Mouse (Mus musculus): ENCODE results near the gene Sgpp2. TPM values are rescaled to one million over a fixed set of nuclear protein-coding genes. Genes with fewer than 3 reads are reported as not detected.

Sgpp2 gene
- total and polyA plus RNA-seq, 3 experiments: 0.05 TPM; not detected in 2

DNA sequence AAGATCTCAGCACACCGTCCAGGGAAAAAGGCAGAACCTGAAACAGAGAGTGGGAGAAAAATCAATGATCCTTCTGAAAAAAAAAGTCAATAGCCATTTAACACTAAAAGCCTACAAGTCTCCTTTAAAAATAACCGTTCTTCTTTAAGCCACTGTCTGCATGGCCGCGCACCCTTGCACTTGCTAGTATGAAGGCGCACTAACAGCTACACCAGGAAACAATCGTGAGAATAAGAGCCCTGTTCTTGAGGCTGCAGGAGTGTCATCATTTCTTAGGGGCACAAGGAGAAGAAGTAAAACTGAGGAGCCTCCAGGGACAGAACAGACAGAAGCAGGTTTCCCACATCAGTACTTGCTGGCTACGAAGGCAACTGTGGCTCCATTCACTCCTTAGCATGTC is 115.2 kb downstream of the Sgpp2 start:
- DNase-seq (ENCODE audit: low spot score) (no peak), ATAC-seq (ENCODE audit: extremely low read depth, insufficient number of reproducible peaks, low FRiP score, poor library complexity, severe bottlenecking) (no peak)
- no peaks in the 10 kb centered on the region for H3K27me3 ChIP-seq (ENCODE audit: insufficient read depth, low read length)
- no peak for TF ChIP-seq POLR2AphosphoS5 (IDR thresholded peaks at IDR 0.05; ENCODE audit: insufficient replicate concordance, low read depth, low read length)
- TF ChIP-seq CTCF (IDR thresholded peaks at IDR 0.05; ENCODE audit: low read depth, low read length): no peak
- TF ChIP-seq GATA2 (IDR thresholded peaks at IDR 0.05; ENCODE audit: borderline replicate concordance, low read depth, low read length): no peak
- no peak for TF ChIP-seq GATA1 (IDR thresholded peaks at IDR 0.05; ENCODE audit: borderline replicate concordance, low read length)
- TF ChIP-seq TAL1 (conservative IDR thresholded peaks at IDR 0.05; ENCODE audit: low read depth, low read length): no peak
- H3K4me3 ChIP-seq (ENCODE audit: low read depth, low read length): no peak overlapping the region
- no peaks in the 10 kb centered on the region for H3K4me1 ChIP-seq (ENCODE audit: insufficient read depth, low read depth, low read length)
- no peaks in the 10 kb centered on the region for H3K9me3 ChIP-seq (replicated peaks)
- H3K36me3 ChIP-seq (replicated peaks): peaks cover 86% of the 10 kb centered on the region

DNA sequence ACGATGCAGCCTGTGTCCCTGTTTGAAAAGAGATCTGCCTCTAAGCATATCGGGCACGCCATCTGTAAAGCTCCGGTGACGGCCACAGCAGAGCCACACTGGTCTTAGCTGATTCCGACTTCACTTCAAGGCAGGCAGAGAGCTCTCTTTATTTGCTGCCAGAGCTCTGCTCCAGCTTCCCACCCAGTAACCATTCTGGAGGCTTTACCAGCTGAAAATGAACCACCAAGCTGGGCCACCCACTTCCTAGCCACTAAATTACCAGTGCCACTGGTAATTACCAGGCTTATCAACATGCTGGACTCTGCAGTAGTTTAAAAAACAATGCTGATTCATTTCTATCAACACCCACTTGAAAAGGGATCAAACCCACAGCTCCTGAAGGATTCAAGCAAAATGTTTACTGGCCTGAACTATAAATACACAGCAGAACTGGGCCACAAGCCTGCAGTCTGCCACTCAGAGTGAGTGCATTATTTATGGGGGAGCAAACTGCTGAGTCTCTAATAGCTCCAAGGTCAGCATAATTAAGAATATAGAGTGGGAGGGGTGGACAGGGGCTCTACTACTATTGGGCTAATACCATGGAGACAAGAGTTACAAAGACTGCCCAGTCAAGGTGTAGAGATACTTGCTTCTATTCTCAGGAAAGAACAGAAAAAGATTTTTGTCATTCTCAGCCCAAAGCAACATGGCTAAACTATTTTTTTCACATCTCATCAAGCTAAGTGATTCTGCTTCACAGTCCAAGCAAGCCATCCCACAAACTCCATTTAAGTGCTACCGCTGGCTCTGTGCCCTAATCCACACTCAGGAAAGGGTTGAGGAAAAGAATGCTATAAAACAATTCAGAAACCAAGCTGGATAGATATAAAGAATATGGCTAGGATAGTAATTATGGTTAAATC is 115.9 kb downstream of the Sgpp2 start:
- ATAC-seq (ENCODE audit: extremely low read depth, insufficient number of reproducible peaks, low FRiP score, poor library complexity, severe bottlenecking) (no peak), DNase-seq (ENCODE audit: low spot score) (no peak)
- no peak for TF ChIP-seq GATA2 (IDR thresholded peaks at IDR 0.05; ENCODE audit: borderline replicate concordance, low read depth, low read length)
- TF ChIP-seq TAL1 (conservative IDR thresholded peaks at IDR 0.05; ENCODE audit: low read depth, low read length): no peak
- TF ChIP-seq POLR2AphosphoS5 (IDR thresholded peaks at IDR 0.05; ENCODE audit: insufficient replicate concordance, low read depth, low read length): no peak
- no peak for TF ChIP-seq CTCF (IDR thresholded peaks at IDR 0.05; ENCODE audit: low read depth, low read length)
- TF ChIP-seq GATA1 (IDR thresholded peaks at IDR 0.05; ENCODE audit: borderline replicate concordance, low read length): no peak
- H3K4me1 ChIP-seq (ENCODE audit: insufficient read depth, low read depth, low read length): no peaks in the 10 kb centered on the region
- H3K27me3 ChIP-seq (ENCODE audit: insufficient read depth, low read length): no peaks in the 10 kb centered on the region
- no peaks in the 10 kb centered on the region for H3K9me3 ChIP-seq (replicated peaks)
- H3K36me3 ChIP-seq (replicated peaks): peaks cover 86% of the 10 kb centered on the region
- no peak overlapping the region for H3K4me3 ChIP-seq (ENCODE audit: low read depth, low read length)

DNA sequence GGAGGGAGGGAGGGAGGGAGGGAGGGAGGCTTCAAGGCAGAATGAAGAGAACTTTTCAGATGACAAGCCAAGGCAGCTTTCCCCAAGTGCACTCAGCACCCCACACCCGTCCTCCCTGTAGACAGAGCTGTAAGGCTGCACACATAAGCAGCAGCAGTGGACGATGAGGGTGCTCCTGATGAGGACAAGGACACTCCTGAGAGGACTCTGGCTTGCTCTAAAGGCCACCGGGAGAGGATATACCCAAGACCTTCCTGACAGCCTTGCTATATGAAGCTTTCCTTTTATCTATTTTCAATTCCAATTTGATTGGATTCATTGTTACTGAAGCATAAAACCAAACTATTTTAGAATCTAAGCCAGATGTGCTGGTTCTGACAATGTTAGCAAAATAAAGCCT is 116.7 kb downstream of the Sgpp2 start:
- TF ChIP-seq POLR2AphosphoS5 (IDR thresholded peaks at IDR 0.05; ENCODE audit: insufficient replicate concordance, low read depth, low read length): no peak
- no peak for TF ChIP-seq GATA2 (IDR thresholded peaks at IDR 0.05; ENCODE audit: borderline replicate concordance, low read depth, low read length)
- no peak for TF ChIP-seq GATA1 (IDR thresholded peaks at IDR 0.05; ENCODE audit: borderline replicate concordance, low read length)
- no peak for DNase-seq (ENCODE audit: low spot score)
- Histone ChIP-seq H3K4me3 (ENCODE audit: low read depth, low read length) (no peak overlapping the region), H3K4me1 (ENCODE audit: insufficient read depth, low read depth, low read length) (no peaks in the 10 kb centered on the region), H3K36me3 (replicated peaks) (peaks cover 86% of the 10 kb centered on the region), H3K27me3 (ENCODE audit: insufficient read depth, low read length) (no peaks in the 10 kb centered on the region), H3K9me3 (replicated peaks) (no peaks in the 10 kb centered on the region)
- no peak for ATAC-seq (ENCODE audit: extremely low read depth, insufficient number of reproducible peaks, low FRiP score, poor library complexity, severe bottlenecking)

DNA sequence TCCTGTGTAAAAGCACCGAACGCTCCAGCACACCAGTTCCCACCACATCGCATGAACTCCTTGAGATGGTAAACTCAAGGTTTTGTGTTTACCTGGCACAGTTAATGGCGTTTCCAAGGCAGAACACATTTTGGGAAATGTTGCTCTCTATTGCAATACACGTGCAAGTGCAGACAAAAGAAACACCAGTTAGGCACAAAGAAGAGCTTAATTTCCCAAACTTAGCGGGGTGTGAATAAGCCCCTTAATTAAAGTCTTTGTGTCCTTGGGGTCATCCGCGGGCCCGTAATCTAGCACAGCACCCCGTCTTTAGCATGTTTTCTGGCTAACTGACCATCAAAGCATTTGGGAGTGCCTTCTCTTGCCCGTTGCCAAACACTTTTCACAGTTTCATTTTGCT is 118.7 kb downstream of the Sgpp2 start:
- Histone ChIP-seq H3K4me3 (ENCODE audit: low read depth, low read length) (no peak overlapping the region), H3K27me3 (ENCODE audit: insufficient read depth, low read length) (no peaks in the 10 kb centered on the region), H3K9me3 (replicated peaks) (no peaks in the 10 kb centered on the region), H3K4me1 (ENCODE audit: insufficient read depth, low read depth, low read length) (no peaks in the 10 kb centered on the region), H3K36me3 (replicated peaks) (peaks cover 83% of the 10 kb centered on the region)
- DNase-seq (ENCODE audit: low spot score) (no peak), ATAC-seq (ENCODE audit: extremely low read depth, insufficient number of reproducible peaks, low FRiP score, poor library complexity, severe bottlenecking) (no peak)
- TF ChIP-seq TAL1 (conservative IDR thresholded peaks at IDR 0.05; ENCODE audit: low read depth, low read length) (no peak), CTCF (IDR thresholded peaks at IDR 0.05; ENCODE audit: low read depth, low read length) (no peak), GATA1 (IDR thresholded peaks at IDR 0.05; ENCODE audit: borderline replicate concordance, low read length) (no peak), GATA2 (IDR thresholded peaks at IDR 0.05; ENCODE audit: borderline replicate concordance, low read depth, low read length) (no peak), POLR2AphosphoS5 (IDR thresholded peaks at IDR 0.05; ENCODE audit: insufficient replicate concordance, low read depth, low read length) (no peak)

DNA sequence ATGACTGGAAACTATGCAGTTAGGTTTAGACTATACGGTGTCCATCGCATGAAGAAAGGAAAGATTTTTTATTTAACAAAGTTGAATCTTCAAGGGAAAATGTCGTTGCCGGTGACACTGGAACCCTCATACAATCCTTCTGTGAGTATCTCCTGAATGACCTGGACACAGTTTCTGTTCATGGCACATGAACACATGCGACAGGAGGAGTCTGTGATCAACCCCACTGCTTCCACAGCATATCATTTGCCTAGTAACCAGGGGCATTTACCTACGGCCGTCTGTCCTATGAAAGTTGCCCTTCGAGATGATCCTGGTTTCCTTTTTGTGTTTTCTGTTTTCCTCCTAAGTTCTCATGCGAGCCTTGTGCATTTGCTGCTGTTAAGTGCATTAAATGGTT is 123.3 kb downstream of the Sgpp2 start:
- no peaks in the 10 kb centered on the region for H3K4me1 ChIP-seq (ENCODE audit: insufficient read depth, low read depth, low read length)
- TF ChIP-seq GATA2 (IDR thresholded peaks at IDR 0.05; ENCODE audit: borderline replicate concordance, low read depth, low read length): no peak
- no peak for TF ChIP-seq TAL1 (conservative IDR thresholded peaks at IDR 0.05; ENCODE audit: low read depth, low read length)
- no peak for TF ChIP-seq POLR2AphosphoS5 (IDR thresholded peaks at IDR 0.05; ENCODE audit: insufficient replicate concordance, low read depth, low read length)
- no peak for TF ChIP-seq GATA1 (IDR thresholded peaks at IDR 0.05; ENCODE audit: borderline replicate concordance, low read length)
- no peak for TF ChIP-seq CTCF (IDR thresholded peaks at IDR 0.05; ENCODE audit: low read depth, low read length)
- ATAC-seq (ENCODE audit: extremely low read depth, insufficient number of reproducible peaks, low FRiP score, poor library complexity, severe bottlenecking) (no peak), DNase-seq (ENCODE audit: low spot score) (no peak)
- no peaks in the 10 kb centered on the region for H3K9me3 ChIP-seq (replicated peaks)
- peaks cover 80% of the 10 kb centered on the region for H3K36me3 ChIP-seq (replicated peaks)
- no peak overlapping the region for H3K4me3 ChIP-seq (ENCODE audit: low read depth, low read length)
- H3K27me3 ChIP-seq (ENCODE audit: insufficient read depth, low read length): no peaks in the 10 kb centered on the region

DNA sequence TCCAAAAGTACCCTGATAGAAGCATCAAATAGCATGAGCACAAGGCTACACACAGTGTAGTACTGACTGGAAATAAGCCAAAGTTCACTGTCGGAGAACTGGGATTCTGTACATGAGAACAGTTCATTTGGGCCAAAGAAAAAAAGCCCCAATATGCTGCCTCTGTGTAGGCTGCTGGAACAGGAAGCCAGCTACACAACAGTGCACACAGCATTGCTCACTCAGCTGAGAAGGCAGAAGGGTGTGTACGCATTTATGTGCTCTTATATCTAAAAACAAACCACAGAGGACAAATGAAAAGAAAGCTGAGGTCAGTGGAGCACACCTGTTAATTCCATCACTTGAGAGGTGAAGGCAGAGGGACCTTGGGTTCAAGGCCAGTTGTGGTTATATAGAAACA is 125.8 kb downstream of the Sgpp2 start:
- Histone ChIP-seq H3K4me1 (ENCODE audit: insufficient read depth, low read depth, low read length) (no peaks in the 10 kb centered on the region), H3K4me3 (ENCODE audit: low read depth, low read length) (no peak overlapping the region), H3K9me3 (replicated peaks) (no peaks in the 10 kb centered on the region), H3K36me3 (replicated peaks) (peaks cover 86% of the 10 kb centered on the region), H3K27me3 (ENCODE audit: insufficient read depth, low read length) (no peaks in the 10 kb centered on the region)
- no peak for TF ChIP-seq POLR2AphosphoS5 (IDR thresholded peaks at IDR 0.05; ENCODE audit: insufficient replicate concordance, low read depth, low read length)
- no peak for TF ChIP-seq GATA2 (IDR thresholded peaks at IDR 0.05; ENCODE audit: borderline replicate concordance, low read depth, low read length)
- TF ChIP-seq CTCF (IDR thresholded peaks at IDR 0.05; ENCODE audit: low read depth, low read length): no peak
- TF ChIP-seq TAL1 (conservative IDR thresholded peaks at IDR 0.05; ENCODE audit: low read depth, low read length): no peak
- no peak for TF ChIP-seq GATA1 (IDR thresholded peaks at IDR 0.05; ENCODE audit: borderline replicate concordance, low read length)
- DNase-seq (ENCODE audit: low spot score) (no peak), ATAC-seq (ENCODE audit: extremely low read depth, insufficient number of reproducible peaks, low FRiP score, poor library complexity, severe bottlenecking) (no peak)

Data from G1E (cell line).